Mouse (Mus musculus) ES-E14 (cell line): Measurements from ENCODE around the gene Sacs. TPM values are rescaled to one million over a fixed set of nuclear protein-coding genes. Genes with fewer than 3 reads are reported as not detected.

ENCODE experiments used
- DNase-seq: peaks from one replicate; pipeline ENCODE4 v3.0.0-alpha.2; 2013; ENCODE audit warnings: low read depth, low spot score
- H3K27ac ChIP-seq: 2 replicates; pipeline ENCODE4 v1.5.1; 2012; ENCODE audit warnings: low read depth, mild to moderate bottlenecking, low read length, moderate library complexity, mixed read lengths; ENCODE audit not compliant: poor library complexity, insufficient read depth, severe bottlenecking
- H3K36me3 ChIP-seq: 2 replicates; pipeline ENCODE4 v1.6.1; 2012; ENCODE audit warnings: mild to moderate bottlenecking, low read length, moderate library complexity, mixed read lengths; ENCODE audit not compliant: control insufficient read depth, poor library complexity, insufficient read depth, severe bottlenecking
- H3K4me1 ChIP-seq, 2 experiments: fragments of 150-350 bp in 1 of 2; sonication (generic) in 1 of 2; 2 replicates each; pipeline ENCODE4 v1.6.1; 2012; ENCODE audit warnings: low read length in 2 of 2, mild to moderate bottlenecking in 1 of 2, mixed read lengths in 1 of 2; ENCODE audit not compliant: control insufficient read depth in 2 of 2, insufficient read depth in 2 of 2, poor library complexity in 1 of 2
- H3K4me3 ChIP-seq, 2 experiments: fragments of 150-350 bp in 1 of 2; sonication (generic) in 1 of 2; 2 replicates each; pipeline ENCODE4 v1.5.1; 2012; ENCODE audit warnings: low read length in 2 of 2, low read depth in 1 of 2, mild to moderate bottlenecking in 1 of 2, mixed read lengths in 1 of 2; ENCODE audit not compliant: insufficient read depth in 1 of 2, poor library complexity in 1 of 2, severe bottlenecking in 1 of 2
- H3K9ac ChIP-seq: 2 replicates; pipeline ENCODE4 v1.6.1; 2012; ENCODE audit warnings: low read depth, mild to moderate bottlenecking, low read length, mixed read lengths; ENCODE audit not compliant: poor library complexity, insufficient read depth, severe bottlenecking
- H3K9me3 ChIP-seq: fragments of 150-350 bp; sonication (generic); 2 replicates; pipeline ENCODE4 v1.6.1; 2012; ENCODE audit warnings: low read depth, mild to moderate bottlenecking, low read length; ENCODE audit not compliant: control insufficient read depth, insufficient read depth
- CHD2 ChIP-seq: IDR thresholded peaks from 2 replicates; pipeline ENCODE4 v1.6.1; 2014; ENCODE audit warnings: mild to moderate bottlenecking, low read depth, low read length, inconsistent platforms
- HCFC1 ChIP-seq: IDR thresholded peaks from 2 replicates; pipeline ENCODE4 v1.6.1; 2012; ENCODE audit warnings: low read length, inconsistent platforms, borderline replicate concordance; ENCODE audit not compliant: insufficient read depth
- MAFK ChIP-seq: IDR thresholded peaks from 2 replicates; pipeline ENCODE4 v1.6.1; 2014; ENCODE audit warnings: mild to moderate bottlenecking, low read depth, low read length, inconsistent platforms; ENCODE audit not compliant: insufficient read depth
- ZC3H11A ChIP-seq: IDR thresholded peaks from 2 replicates; pipeline ENCODE4 v1.6.1; 2012; ENCODE audit warnings: low read depth, mild to moderate bottlenecking, inconsistent platforms, low read length, borderline replicate concordance
- ZNF384 ChIP-seq: IDR thresholded peaks from 2 replicates; pipeline ENCODE4 v1.6.1; 2012; ENCODE audit warnings: low read depth, low read length, inconsistent platforms
- in situ Hi-C, 2 experiments: fragments of 600-800 bp; cut with MboI; formaldehyde crosslinking; loops; one replicate each; pipeline ENCODE4 v1.15.1; 2025; ENCODE audit warnings: low sequenced_read_pairs in 2 of 2, inconsistent platforms in 1 of 2; ENCODE audit not compliant: unreplicated experiment in 2 of 2
- total RNA-seq: library from RNA; depleted of rRNA; stranded (reverse); fragments of 300-350 nt; gene quantifications from 2 replicates; pipeline ENCODE4 v1.2.3, GENCODE M21; 2012

The Sacs gene
- total RNA-seq, 1 experiment: 8.3 TPM

DNA sequence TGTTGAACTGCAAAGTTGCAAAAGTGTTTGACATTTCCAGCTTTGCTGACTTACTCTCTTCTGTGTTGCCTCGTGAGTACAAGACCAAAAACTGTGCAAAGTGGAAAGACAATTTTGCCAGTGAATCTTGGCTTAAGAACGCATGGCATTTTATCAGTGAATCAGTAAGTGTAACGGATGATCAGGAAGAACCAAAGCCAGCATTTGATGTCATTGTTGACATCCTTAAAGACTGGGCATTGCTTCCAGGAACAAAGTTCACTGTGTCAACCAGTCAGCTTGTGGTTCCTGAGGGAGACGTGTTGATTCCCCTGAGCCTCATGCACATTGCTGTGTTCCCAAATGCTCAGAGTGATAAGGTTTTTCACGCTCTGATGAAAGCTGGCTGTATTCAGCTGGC lies 71.9 kb downstream of the Sacs start:
- TF ChIP-seq MAFK (no peak), HCFC1 (no peak), ZC3H11A (no peak), CHD2 (no peak), ZNF384 (no peak)
- no peaks in the 10 kb centered on the region for H3K36me3 ChIP-seq
- in situ Hi-C loops: no loop called here
- H3K27ac ChIP-seq: no peak overlapping the region
- no peak overlapping the region for H3K4me3 ChIP-seq
- H3K4me1 ChIP-seq: no peaks in the 10 kb centered on the region
- H3K9me3 ChIP-seq: no peaks in the 10 kb centered on the region
- H3K9ac ChIP-seq: no peak overlapping the region
- no peak for DNase-seq

DNA sequence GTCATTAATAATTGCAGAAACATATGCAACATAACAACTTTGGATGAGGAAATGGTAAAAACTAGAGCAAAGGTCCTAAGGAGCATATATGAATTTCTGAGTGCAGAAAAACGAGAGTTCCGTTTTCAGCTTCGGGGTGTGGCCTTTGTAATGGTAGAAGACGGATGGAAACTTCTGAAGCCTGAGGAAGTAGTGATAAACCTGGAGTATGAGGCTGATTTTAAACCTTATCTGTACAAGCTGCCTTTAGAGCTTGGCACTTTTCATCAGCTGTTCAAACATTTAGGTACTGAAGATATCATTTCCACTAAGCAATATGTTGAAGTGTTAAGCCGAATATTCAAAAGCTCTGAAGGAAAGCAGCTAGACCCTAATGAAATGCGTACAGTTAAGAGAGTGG lies 73.5 kb downstream of the Sacs start:
- Histone ChIP-seq H3K27ac (no peak overlapping the region), H3K36me3 (no peaks in the 10 kb centered on the region), H3K9ac (no peak overlapping the region), H3K4me3 (no peak overlapping the region), H3K9me3 (no peaks in the 10 kb centered on the region), H3K4me1 (no peaks in the 10 kb centered on the region)
- in situ Hi-C loops: no loop called here
- TF ChIP-seq ZC3H11A (no peak), HCFC1 (no peak), CHD2 (no peak), ZNF384 (no peak), MAFK (no peak)
- DNase-seq: no peak

DNA sequence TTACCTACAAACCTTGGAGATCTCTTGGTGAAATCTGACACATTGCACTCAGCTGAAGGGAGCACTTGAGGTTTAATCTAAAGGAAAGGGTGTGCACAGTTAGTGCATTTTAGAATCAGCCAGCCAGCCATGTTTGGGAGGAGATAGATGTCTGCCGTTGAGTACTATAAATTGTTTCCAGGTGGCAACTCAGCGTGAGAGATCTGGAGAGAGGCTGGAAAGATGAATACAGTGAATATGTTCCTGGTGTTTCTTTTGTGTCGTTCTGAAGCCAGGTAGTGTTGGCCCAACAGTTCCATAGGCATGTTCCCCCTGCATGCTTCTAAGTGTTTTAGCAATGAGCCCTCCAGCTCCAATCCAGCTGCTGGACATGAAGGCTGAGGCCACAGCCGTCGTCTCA lies 82.9 kb downstream of the Sacs start:
- H3K9me3 ChIP-seq: no peaks in the 10 kb centered on the region
- no peak for TF ChIP-seq CHD2
- TF ChIP-seq MAFK: no peak
- TF ChIP-seq HCFC1: no peak
- TF ChIP-seq ZNF384: no peak
- TF ChIP-seq ZC3H11A: no peak
- no peak for DNase-seq
- H3K9ac ChIP-seq: no peak overlapping the region
- no peak overlapping the region for H3K27ac ChIP-seq
- no peaks in the 10 kb centered on the region for H3K4me1 ChIP-seq
- no peaks in the 10 kb centered on the region for H3K36me3 ChIP-seq
- in situ Hi-C loops: no loop called here
- no peak overlapping the region for H3K4me3 ChIP-seq

DNA sequence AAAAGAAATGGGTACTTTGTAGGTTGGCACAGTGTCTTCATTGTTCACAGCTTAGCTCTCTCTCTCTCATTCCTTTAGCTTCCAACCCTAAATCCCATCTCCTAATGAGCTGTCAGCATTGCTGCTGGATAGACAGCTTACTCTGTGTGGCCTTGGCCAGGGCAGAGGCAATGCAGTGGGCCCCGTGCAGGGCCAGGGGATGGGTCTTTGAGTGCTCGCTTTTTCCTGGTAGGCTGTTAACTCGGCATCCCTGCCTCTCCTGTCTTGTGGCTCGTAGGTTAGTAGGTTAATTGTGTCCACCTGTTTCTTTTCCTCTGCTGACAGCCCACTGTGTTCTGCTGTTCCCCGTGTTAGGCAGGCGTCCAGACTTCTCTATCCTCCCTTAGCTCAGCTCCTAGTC lies 84.2 kb downstream of the Sacs start:
- in situ Hi-C loops: no loop called here
- TF ChIP-seq HCFC1: no peak
- no peak for TF ChIP-seq ZNF384
- TF ChIP-seq CHD2: no peak
- Histone ChIP-seq H3K27ac (no peak overlapping the region), H3K4me1 (no peaks in the 10 kb centered on the region), H3K36me3 (no peaks in the 10 kb centered on the region), H3K4me3 (no peak overlapping the region), H3K9me3 (no peaks in the 10 kb centered on the region), H3K9ac (no peak overlapping the region)
- DNase-seq: no peak

DNA sequence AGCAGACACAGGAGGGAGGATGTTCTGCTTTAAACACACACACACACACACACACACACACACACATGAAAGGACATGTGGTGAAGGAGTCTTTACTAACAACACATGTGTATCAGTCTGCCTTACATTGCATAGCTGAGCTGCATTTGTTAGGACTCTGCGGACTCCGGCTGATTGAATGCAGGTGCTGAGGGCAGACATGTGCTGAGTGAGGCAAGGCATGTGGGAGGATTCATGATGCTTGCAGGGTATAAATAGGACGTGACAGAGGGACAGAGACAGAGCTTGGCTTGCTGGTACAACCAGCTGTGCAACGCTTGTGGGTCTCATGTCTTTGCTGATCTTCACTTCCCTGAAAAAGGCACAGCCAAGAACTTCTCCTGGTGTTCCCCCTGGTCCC lies 85.5 kb downstream of the Sacs start:
- TF ChIP-seq ZC3H11A: no peak
- H3K27ac ChIP-seq: no peak overlapping the region
- H3K4me1 ChIP-seq: no peaks in the 10 kb centered on the region
- DNase-seq: no peak
- H3K36me3 ChIP-seq: no peaks in the 10 kb centered on the region
- H3K9me3 ChIP-seq: no peaks in the 10 kb centered on the region
- in situ Hi-C loops: no loop called here
- no peak overlapping the region for H3K9ac ChIP-seq
- H3K4me3 ChIP-seq: no peak overlapping the region
